8 mouse cellular contexts compared by ENCODE assay signal in the genomic region with DNA sequence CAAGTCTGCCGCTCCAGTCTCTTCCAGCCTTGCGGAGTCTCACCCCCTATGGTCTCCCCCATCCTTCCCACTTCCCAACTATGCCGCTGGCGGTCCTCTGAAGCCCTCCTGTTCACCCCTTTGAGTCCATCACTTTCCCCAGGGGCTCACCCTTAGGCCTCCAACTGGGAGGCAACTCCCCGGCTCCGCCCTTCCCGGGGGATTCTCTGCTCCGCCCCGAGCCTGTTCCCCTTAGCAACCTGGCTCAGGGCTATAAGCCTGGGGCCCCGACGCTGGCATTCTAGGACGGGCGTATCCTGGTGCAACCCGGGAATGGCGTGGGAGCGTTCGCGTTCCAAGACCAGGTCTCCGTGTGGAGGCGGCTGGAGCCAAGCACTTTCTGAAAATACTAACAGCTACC. TPM values are rescaled to one million over a fixed set of nuclear protein-coding genes. Genes with fewer than 3 reads are reported as not detected.
DNase-seq lines count a peak whose midpoint lies in the region; ATAC-seq and TF ChIP-seq lines count a peak whose summit lies in the region.

A gene (minus strand): TSS at position 381 of the 400 bp plus-strand sequence.

- no peaks in the 10 kb centered on the region for H3K36me3 ChIP-seq in neural tube, embryonic 11.5 days (ENCODE audit: control insufficient read depth, insufficient read depth, low read length)
- no peaks in the 10 kb centered on the region for H3K36me3 ChIP-seq in embryonic facial prominence, embryonic 10.5 days (replicated peaks)
- no peaks in the 10 kb centered on the region for H3K36me3 ChIP-seq in heart, adult 2 months (ENCODE audit: control insufficient read depth, insufficient read depth, low read length)
- H3K36me3 ChIP-seq in liver, embryonic 13.5 days, result peaks cover 12% of the 10 kb centered on the region
- peaks cover 4% of the 10 kb centered on the region for H3K36me3 ChIP-seq in myocyte (ENCODE audit: control insufficient read depth, insufficient read depth)

- no peak for TF ChIP-seq CTCF in heart, adult 2 months (IDR thresholded peaks at IDR 0.05)

- H3ac ChIP-seq in myocyte (ENCODE audit: control insufficient read depth, insufficient read length), result peak within 1 kb of the TSS; percentile 11

- peak within 1 kb of the TSS; percentile 42 for H3K9ac ChIP-seq in neural tube, embryonic 11.5 days (ENCODE audit: low read length)
- peak within 1 kb of the TSS; percentile 65 for H3K9ac ChIP-seq in heart, adult 2 months (ENCODE audit: low read depth, low read length)
- peak within 1 kb of the TSS; percentile 96 for H3K9ac ChIP-seq in liver, embryonic 13.5 days

- peak within 1 kb of the TSS; percentile 73 for H3K4me2 ChIP-seq in neural tube, embryonic 11.5 days (ENCODE audit: low read depth)
- peak within 1 kb of the TSS; percentile 88 for H3K4me2 ChIP-seq in liver, embryonic 13.5 days
- H3K4me2 ChIP-seq in myocyte (ENCODE audit: low read depth), result peak within 1 kb of the TSS; percentile 97

- H3K27me3 ChIP-seq in neural tube, embryonic 11.5 days (ENCODE audit: control insufficient read depth, insufficient read depth, low read length), result peaks cover 12% of the 10 kb centered on the region
- H3K27me3 ChIP-seq in embryonic facial prominence, embryonic 10.5 days (replicated peaks; ENCODE audit: low read depth, poor library complexity, severe bottlenecking), result peaks cover 52% of the 10 kb centered on the region
- H3K27me3 ChIP-seq in heart, adult 2 months (ENCODE audit: control insufficient read depth, insufficient read depth, low read length), result no peaks in the 10 kb centered on the region
- no peaks in the 10 kb centered on the region for H3K27me3 ChIP-seq in liver, embryonic 13.5 days
- no peaks in the 10 kb centered on the region for H3K27me3 ChIP-seq in myocyte (ENCODE audit: control insufficient read depth, insufficient read depth, insufficient read length)

- no peak for TF ChIP-seq EP300 in heart, adult 2 months (IDR thresholded peaks at IDR 0.05; ENCODE audit: insufficient read depth, low read depth, low read length)

- no peaks in the 10 kb centered on the region for H3K79me2 ChIP-seq in heart, adult 2 months (replicated peaks; ENCODE audit: control insufficient read depth, insufficient read depth, low read length)
- H3K79me2 ChIP-seq in myocyte (ENCODE audit: control insufficient read depth, insufficient read depth), result peaks cover 38% of the 10 kb centered on the region

- intact Hi-C loops in heart, adult 2 months (cut with DNase I), result no loop called here

- WGBS in neural tube, embryonic 11.5 days, result under 1% methylated on average over 20 of the region's 20 CpGs
- 2% methylated on average over 20 of the region's 20 CpGs for WGBS in embryonic facial prominence, embryonic 10.5 days
- WGBS in heart, adult 2 months, result 4% methylated on average over 20 of the region's 20 CpGs
- WGBS in liver, embryonic 13.5 days (ENCODE audit: insufficient replicate concordance), result 5% methylated on average over 20 of the region's 20 CpGs

- peak; percentile 65 for DNase-seq in neural tube, embryonic 11.5 days (ENCODE audit: low spot score)
- DNase-seq in neural tube, embryonic 10.5 days (ENCODE audit: extremely low spot score, low spot score), result no peak
- peak; percentile 70 for DNase-seq in embryonic facial prominence, embryonic 10.5 days (ENCODE audit: low spot score)
- DNase-seq in heart, adult 2 months, result peak; percentile 83 to 84
- peak; percentile 73 to 75 for DNase-seq in kidney, adult 8-10 months
- peak; percentile 84 for DNase-seq in liver, embryonic 13.5 days
- peak; percentile 80 for DNase-seq in yolk sac, embryonic 10.5 days (ENCODE audit: low spot score)

- H3K27ac ChIP-seq in neural tube, embryonic 11.5 days (ENCODE audit: low read depth, low read length), result no peak within 1 kb of the TSS
- H3K27ac ChIP-seq in embryonic facial prominence, embryonic 10.5 days (replicated peaks), result peak within 1 kb of the TSS; percentile 70
- H3K27ac ChIP-seq in heart, adult 2 months, result peak within 1 kb of the TSS; percentile 76
- peak within 1 kb of the TSS; percentile 98 for H3K27ac ChIP-seq in liver, embryonic 13.5 days

- peaks cover 9% of the 10 kb centered on the region for H3K4me1 ChIP-seq in neural tube, embryonic 11.5 days (ENCODE audit: control insufficient read depth, insufficient read depth, low read length)
- peaks cover 39% of the 10 kb centered on the region for H3K4me1 ChIP-seq in embryonic facial prominence, embryonic 10.5 days
- H3K4me1 ChIP-seq in heart, adult 2 months (ENCODE audit: control insufficient read depth, insufficient read depth, low read length), result peaks cover 11% of the 10 kb centered on the region
- peaks cover 94% of the 10 kb centered on the region for H3K4me1 ChIP-seq in liver, embryonic 13.5 days (replicated peaks)

- peak; percentile 79 for ATAC-seq in neural tube, embryonic 11.5 days (ENCODE audit: insufficient read depth, low FRiP score, low TSS enrichment)
- peak; percentile 88 for ATAC-seq in liver, embryonic 13.5 days (ENCODE audit: low read depth)

- peak within 1 kb of the TSS; percentile 40 for H3K4me3 ChIP-seq in neural tube, embryonic 11.5 days (ENCODE audit: low read depth, low read length)
- H3K4me3 ChIP-seq in embryonic facial prominence, embryonic 10.5 days, result peak within 1 kb of the TSS; percentile 62
- H3K4me3 ChIP-seq in heart, adult 2 months, result peak within 1 kb of the TSS; percentile 72
- peak within 1 kb of the TSS; percentile 85 for H3K4me3 ChIP-seq in liver, embryonic 13.5 days (replicated peaks)
- H3K4me3 ChIP-seq in myocyte, result peak within 1 kb of the TSS; percentile 90

- no peaks in the 10 kb centered on the region for H3K9me3 ChIP-seq in neural tube, embryonic 11.5 days (ENCODE audit: control insufficient read depth, low read length)
- H3K9me3 ChIP-seq in embryonic facial prominence, embryonic 10.5 days, result no peaks in the 10 kb centered on the region
- H3K9me3 ChIP-seq in liver, embryonic 13.5 days (replicated peaks), result no peaks in the 10 kb centered on the region

- TF ChIP-seq POLR2A in heart, adult 2 months (IDR thresholded peaks at IDR 0.05; ENCODE audit: insufficient read depth, low read depth, low read length), result no peak
- peak; percentile 55 for TF ChIP-seq POLR2A in myocyte (IDR thresholded peaks at IDR 0.05; ENCODE audit: insufficient read length, low read depth)

TF ChIP-seq in myocyte, 11 proteins besides CTCF, POLR2A, EP300 and RAD21:
- TF ChIP-seq POLR2AphosphoS2 (IDR thresholded peaks at IDR 0.05; ENCODE audit: insufficient read length, low read depth), result peak; percentile 14
- peak in 1 of 3 experiments; percentile 34 for TF ChIP-seq MYOD1 (IDR thresholded peaks at IDR 0.05; ENCODE audit: control insufficient read depth in 1 of 3, insufficient read length in 2 of 3, low read depth in 2 of 3)
- no peak for TF ChIP-seq CEBPB (IDR thresholded peaks at IDR 0.05; ENCODE audit: insufficient read depth, poor library complexity, severe bottlenecking)

RNA-seq across cellular contexts. Expression of the gene that starts here (rescaled TPM):
- 5.4 and 7.3 TPM in 2 replicates for polyA plus RNA-seq in neural tube, embryonic 11.5 days (2014; fragmentation: Nextera tagmentation; extraction: Ambion mirVana)
- 5.2 and 7.3 TPM in 2 replicates for polyA plus RNA-seq in embryonic facial prominence, embryonic 10.5 days (2016; fragmentation: Nextera tagmentation; extraction: Ambion mirVana)
- 10 to 100 TPM; 15.2 to 18.7 TPM for total RNA-seq in heart, adult 2 months (2021)
- 28.1 and 31.6 TPM in 2 replicates for polyA plus RNA-seq in heart, adult 2 months (2012; rRNA removed)
- polyA plus RNA-seq in liver, embryonic 13.5 days (2015; fragmentation: Nextera tagmentation; extraction: Ambion mirVana), result 88.5 and 90.1 TPM in 2 replicates
- polyA plus RNA-seq in myocyte (2012; fragmentation: generic; extraction: Trizol), result 411 TPM

Comparison
In these comparisons a context has a peak if more than half of its experiments do, and no peak if none do; other contexts are left out.
1. H3K4me3 ChIP-seq: peak in every context shown above with its lines; median percentile 90 in myocyte; 85 in liver, embryonic 13.5 days; 72 in heart, adult 2 months; 62 in embryonic facial prominence, embryonic 10.5 days; 40 in neural tube, embryonic 11.5 days.
2. H3K9ac ChIP-seq: peak in every context shown above with its lines; median percentile 96 in liver, embryonic 13.5 days; 65 in heart, adult 2 months; 42 in neural tube, embryonic 11.5 days.